Mouse (Mus musculus): Measurements from ENCODE around the gene Samd4.
"Not testable (repeated sequence)": the region's sequence is repeated elsewhere in the genome, so short reads cannot be mapped to it uniquely, and the experiment has no call there.

Samd4 gene

DNA sequence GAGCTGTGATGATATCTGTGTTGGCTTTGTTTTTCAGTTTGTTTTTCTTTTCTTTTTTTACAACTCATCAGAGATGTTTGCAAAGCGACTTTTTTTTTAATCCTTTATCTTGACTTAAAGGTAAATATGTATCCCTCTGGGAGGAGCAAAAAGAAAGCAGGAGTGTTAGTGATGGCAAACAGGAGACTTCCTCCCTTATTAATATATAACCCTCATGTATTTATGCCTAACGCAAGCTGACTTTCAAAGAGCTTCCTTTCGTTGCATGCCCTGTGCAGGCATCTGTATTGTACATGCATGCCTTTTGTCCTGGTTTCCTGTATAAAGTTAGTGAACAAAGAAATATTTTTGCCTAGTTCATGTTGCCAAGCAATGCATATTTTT is 222.5 kb downstream of the Samd4 start:
- DNase-seq (ENCODE audit: low spot score in 2 of 2): no peak

DNA sequence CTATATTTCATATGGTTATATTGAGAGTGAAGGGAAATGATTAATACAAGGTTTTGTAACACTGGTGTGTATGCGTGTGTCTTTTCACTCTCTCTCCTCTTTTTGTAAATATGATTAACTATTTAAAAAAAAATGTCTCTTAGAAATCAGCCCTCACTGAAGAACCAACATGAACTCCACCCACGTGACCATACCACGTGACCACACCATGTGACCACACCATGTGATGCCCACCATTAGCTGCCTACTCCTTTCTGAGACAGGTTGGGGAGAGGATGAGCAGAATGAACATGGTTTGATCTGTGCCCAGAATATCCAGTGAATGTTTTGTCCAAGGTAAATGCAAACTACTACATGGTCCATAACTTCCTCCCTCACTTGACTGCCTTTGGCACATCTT is 223.1 kb downstream of the Samd4 start:
- no peak for DNase-seq (ENCODE audit: low spot score in 2 of 2)

DNA sequence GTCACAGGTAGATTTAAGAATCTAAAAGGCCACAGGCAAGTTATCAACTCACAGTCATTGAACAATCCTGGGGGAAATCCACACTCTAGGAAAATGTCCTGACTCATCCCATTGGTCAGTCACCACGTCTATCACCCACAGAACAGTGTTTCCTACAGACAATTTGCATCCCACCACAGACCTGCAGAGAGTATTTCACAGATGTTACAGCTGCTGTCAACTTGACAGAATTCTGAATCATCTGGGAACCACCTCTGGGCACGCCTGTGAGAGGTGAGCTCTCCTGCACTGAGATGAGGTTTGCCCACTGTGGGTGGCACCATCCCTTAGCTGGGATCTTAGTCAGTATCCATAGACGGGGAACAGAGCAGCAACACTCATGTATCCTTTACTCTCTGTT is 224.8 kb downstream of the Samd4 start:
- DNase-seq (ENCODE audit: low spot score in 2 of 2): no peak

- DNase-seq (ENCODE audit: low spot score in 2 of 2): not testable (repeated sequence)
Observed at GRCm38 (mm10) chr14:47110391-47110790, 227.7 kb downstream of the Samd4 start.

DNA sequence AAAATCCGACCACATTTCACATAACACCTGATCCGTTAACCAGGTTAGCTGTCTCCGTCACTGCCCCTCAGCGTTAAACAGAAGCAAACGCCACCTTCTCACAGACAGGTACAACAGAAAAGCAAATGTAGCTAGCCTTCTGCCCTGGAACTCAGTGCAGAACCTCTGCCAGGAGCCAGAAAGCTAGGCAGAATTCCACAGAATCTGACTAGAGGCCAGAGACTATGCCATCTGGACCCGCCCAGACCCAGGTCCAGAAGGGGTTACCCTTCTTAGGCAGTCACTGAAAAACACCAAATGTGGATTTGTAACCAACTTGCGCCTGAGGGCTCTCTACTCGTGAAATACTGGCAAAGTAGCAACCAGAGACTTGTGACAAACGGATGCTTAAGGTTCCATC is 228.7 kb downstream of the Samd4 start:
- no peak for DNase-seq (ENCODE audit: low spot score in 2 of 2)

- no peak for DNase-seq (ENCODE audit: low spot score in 2 of 2)
Observed at GRCm38 (mm10) chr14:47115154-47115553, 232.5 kb downstream of the Samd4 start.

DNA sequence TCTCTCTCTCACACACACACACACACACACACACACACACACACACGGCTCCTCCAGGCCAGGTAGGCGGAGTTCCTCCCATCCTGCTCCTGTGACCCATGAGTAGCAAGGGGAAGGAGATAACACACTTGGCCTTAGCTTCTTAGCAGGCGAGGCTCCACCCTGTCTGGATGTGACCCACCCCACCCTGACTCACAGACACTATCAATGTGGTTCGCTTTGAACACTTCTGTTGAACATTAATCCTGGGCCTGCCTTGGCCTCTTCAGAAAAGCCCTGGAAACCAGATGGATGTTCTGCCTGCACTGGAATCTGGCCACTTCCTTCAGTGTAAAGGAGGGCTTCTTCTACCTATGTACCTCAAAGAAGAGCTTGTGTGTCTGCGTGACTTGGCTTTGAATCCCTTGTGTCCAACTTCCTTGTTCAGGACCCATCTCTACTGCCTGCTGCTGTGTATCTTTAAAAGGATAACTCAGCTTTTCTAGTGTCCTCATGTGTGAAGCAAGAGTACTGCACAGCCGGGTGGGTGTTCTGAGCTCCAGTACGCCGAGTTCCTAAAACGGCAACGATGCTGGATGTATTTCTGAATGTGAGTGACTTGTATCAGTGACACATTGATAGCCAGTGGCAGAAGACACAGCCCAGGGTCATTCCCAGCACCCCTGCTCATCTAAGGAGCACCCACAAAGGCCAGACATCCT is 233.6 kb downstream of the Samd4 start:
- no peak for DNase-seq (ENCODE audit: low spot score in 2 of 2)

DNA sequence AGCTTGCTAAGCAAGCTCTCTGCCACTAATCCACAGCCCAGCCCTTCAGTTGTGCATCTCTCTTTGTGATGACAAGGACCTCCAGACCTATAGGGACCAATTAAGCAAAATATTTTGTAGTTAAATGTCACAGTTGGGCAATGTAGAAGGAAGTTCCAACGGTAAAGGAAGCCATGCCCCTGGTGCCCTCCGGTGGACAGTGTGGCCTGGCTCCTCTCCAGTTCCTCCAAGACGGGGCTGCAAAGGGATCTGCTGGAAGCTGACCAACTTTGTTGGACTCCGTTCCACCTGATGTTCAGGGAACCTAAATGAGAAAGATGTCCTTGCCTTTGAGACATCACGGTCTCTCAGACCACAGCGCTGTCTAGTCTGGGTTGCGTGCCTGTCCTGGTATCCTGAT is 234.9 kb downstream of the Samd4 start:
- DNase-seq (ENCODE audit: low spot score in 2 of 2): no peak

DNA sequence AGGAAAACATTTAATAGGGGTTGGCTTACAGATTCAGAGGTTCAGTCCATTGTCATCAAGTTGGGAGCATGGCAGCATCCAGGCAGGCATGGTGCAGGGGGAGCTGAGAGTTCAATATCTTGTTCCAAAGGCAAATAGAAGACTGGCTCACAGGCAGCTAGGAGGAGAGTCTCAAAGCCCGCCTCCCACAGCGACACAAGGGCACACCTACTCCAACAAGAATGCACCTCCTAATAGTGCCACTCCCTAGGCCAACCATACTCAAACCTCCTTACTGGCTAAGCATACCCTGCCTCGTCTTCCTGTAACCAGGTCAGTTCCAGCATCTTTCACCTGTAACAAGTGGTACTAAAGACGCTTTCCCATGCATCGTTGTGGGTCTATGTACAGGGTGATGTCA is 245.3 kb downstream of the Samd4 start:
- no peak for DNase-seq (ENCODE audit: low spot score in 2 of 2)

DNA sequence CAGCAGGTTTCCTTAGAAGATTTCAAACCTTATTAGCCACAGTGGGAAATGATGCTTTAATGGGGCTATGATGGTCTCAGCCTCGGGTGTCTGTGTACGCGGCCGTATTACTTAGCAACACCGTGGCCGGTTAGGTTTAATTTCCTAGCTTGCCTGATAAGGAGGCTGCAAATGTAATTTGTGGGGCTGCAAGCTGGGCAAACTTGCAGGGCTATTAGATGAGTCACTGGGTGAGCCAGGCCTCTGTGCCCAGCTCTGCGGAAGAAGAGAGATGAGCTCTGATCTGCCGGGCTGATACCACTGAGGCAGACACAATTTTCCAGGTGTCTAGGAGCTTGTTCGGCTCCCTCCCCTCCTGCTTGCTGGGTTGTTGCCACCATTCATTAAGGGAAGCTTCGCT is 251.3 kb downstream of the Samd4 start:
- peak; percentile 7 to 20 for DNase-seq (ENCODE audit: low spot score in 2 of 2)

DNA sequence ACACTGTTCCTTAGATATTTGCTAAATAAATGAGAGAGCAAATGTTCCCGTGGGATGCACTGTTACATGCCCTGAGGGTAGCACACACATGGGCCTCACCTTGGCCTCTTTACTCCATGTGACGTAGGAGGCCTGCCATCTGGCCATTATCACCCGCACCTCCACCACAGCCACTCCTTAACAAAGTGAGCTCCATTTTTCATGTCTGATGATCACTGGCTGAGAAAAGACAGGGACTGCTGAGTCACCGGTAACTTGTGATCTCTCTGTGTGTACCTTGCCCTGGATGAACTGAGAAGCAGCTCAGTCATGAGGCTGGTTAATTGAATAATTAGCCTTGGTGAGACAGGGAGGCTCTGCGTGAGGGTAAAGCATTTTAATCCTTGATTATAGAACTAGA is 254.0 kb downstream of the Samd4 start:
- DNase-seq (ENCODE audit: low spot score in 2 of 2): no peak

DNA sequence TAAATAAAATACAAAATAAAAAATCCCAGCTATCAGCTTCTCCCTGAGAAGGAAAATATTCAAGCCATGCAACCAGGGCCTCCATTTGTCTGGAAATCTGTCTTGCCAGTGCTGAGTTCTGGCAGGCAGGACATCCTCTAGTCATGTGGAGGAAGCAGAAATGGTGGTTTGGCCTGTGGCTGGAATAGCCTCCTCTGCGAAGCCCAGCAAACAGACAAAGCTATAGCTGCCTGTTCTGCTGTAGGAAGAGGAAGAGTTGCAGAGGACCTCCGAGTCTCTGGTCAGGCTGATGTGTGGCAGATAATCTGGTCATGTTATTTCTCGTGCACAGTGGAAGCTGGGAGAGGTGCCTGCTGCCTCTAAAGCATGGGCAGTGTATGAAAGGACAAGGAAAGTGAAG is 256.2 kb downstream of the Samd4 start:
- no peak for DNase-seq (ENCODE audit: low spot score in 2 of 2)

DNA sequence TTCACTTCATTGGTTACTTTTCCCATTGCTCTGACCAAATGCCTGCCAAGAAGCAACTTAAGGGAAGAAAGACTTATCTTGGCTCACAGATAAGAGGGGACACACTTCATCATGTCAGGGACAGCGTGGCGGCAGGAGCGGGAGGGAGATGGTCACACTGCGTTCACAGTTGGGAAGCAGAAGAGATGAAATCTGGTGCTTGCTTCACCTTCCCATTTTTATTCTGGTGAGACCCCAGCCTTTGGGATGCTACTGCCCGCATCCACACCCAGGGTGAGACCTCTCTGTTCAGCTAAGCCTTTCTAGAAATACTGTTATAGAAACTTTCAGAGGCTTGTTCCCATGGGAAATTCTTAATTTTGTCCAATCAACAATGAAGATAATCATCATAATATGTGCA is 261.7 kb downstream of the Samd4 start:
- no peak for DNase-seq (ENCODE audit: low spot score in 2 of 2)

- no peak for DNase-seq (ENCODE audit: low spot score in 2 of 2)
Observed at GRCm38 (mm10) chr14:47151306-47151705, 268.7 kb downstream of the Samd4 start.

DNA sequence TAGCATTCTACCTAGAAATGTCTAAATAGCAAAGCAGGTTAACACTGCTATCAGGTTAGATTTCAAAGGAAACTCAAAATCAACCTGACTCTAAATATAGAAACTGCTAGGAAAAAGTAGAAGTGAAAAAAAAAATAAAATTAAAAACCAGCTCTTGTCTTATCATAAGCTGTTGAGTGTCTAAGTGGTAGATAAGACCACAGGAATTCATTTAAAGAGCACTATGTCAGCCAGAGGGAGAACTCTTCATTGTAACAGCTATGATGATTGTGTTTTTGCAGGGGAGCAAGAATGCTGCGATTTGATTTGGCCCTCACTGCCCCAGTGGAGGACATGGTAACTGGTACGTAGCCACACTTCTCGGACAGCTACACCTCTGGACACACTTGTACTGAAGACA is 271.6 kb downstream of the Samd4 start:
- no peak for DNase-seq (ENCODE audit: low spot score in 2 of 2)

Measured in urinary bladder, postnatal 36 days (tissue).